Mouse (Mus musculus): Measurements from ENCODE around the gene Antxrl.

DNA sequence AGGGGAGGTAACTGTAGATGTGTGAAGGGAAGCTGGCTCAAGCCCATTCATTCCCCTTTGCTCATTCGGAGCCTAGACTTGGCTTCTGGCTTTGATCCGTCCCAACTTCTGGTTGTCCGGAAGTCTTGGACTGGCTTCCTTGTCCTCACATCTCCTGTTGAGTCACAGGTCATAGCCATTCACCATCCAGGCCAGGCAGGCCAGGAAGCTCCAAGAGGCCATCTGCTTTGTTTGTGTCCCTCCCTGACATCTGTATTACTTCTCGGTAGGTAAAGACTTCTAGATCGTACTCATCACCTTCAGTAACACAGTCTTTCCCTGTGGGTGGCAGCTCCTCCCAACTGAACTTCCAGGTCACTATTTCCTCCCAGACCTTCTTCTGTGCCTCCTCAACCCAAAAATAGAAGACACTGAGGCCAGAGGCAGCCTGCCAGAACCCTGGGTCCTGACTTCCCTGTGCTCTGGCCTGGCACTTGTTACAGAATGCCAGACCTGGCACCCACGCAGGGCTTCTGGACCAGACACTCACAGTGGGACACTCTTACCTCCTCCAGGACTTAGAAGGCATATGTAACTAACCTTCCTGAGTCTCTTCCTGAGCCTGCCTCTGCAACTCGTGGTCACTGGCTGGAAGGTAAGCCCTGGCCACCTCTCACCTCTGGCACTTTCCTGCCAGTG, 66.7 kb downstream of the Antxrl start:
- TF ChIP-seq CTCF (IDR thresholded peaks at IDR 0.05; ENCODE audit: low read depth), result no peak
- TF ChIP-seq EP300 (optimal IDR thresholded peaks at IDR 0.05), result no peak
